Mouse (Mus musculus): ENCODE data around the gene Dmrta2. TPM values are rescaled to one million over a fixed set of nuclear protein-coding genes. Genes with fewer than 3 reads are reported as not detected.
A peak's percentile ranks its signal among the peaks of the same experiment; 100 is the strongest.

Dmrta2 gene
- total RNA-seq (2015) (not detected in 2 replicates), total RNA-seq (2017) (not detected in 2 replicates)

DNA sequence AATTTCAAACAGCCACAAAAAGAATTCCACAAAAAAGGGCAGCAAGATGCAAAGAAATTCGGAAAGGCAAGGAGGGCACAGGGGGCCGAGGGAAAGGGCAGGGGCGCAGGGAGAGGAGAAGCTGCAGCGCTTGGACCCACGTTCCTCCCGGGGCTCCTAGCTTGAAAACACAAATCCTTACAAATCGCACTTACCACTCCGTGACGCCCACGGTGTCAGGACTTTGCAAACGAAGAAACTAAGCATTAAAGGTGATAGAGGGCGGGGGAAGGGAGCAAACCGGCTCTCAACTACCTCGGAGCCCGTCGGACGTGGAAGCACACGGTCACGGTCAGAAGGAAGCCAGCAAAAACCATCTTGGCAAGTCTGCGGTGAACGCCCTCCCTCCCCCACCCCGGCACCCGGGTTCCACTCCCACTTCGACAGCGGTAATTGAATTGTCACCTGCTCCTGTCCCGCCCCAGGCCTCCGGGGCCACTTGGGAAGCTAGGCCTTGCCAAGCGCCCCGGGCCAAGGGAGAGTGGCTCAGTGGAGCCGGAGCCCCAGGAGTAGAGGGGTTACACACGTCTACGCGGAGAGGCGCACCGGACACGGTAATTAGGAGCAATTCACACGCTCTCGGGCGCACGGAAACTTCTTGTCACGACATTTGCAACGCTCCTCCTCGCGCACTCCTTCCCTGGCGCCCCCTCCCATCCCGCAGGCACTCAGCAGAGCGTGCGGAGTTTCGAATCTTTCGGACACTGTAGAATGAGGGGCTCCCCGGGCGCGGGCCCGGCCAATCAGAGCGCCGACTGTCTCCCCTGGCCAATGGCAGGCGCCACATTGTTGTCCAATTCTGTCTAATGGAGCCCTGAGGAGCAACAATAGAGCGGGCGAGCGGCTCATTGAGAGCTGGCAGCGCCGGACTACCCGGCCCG lies at the start of gene Dmrta2:
Dmrta2 (plus strand) TSS at position 906 of the 920 bp plus-strand sequence.
- no peak for ATAC-seq (replicated peaks; ENCODE audit: poor library complexity)

- no peak for ATAC-seq (replicated peaks; ENCODE audit: poor library complexity)
Observed at GRCm38 (mm10) chr4:109929058-109929457, 48.8 kb upstream of the Dmrta2 start.

GRCm38 (mm10) chr4:109930445-109930844 lies 47.4 kb upstream of the Dmrta2 start:
- peak; percentile 76 for ATAC-seq (replicated peaks; ENCODE audit: poor library complexity)

GRCm38 (mm10) chr4:109930935-109931334 lies 46.9 kb upstream of the Dmrta2 start:
- ATAC-seq (replicated peaks; ENCODE audit: poor library complexity): no peak

- ATAC-seq (replicated peaks; ENCODE audit: poor library complexity): peak; percentile 50; the same call in 1 of the 2 replicates
Observed at GRCm38 (mm10) chr4:109936557-109936956, 41.3 kb upstream of the Dmrta2 start.

DNA sequence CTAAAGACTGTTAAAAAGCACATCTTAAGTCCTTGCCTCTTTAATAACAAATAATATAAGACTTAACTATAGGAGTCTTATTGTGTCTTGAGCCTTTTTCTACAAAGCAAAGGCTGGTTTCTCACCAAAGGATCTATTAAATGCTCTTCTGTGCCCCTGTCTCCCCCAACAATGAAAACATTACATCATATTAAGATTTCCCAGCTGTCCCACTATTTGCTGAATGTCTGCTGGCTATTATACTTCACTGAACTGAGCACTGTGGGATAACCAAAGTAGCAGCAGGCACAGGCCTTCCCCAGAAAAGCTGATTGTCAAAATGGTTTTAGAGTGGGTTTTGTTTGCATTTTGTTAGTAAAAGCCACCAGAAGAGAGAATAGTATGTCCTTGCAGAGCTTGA lies 38.6 kb upstream of the Dmrta2 start:
- no peak for ATAC-seq (replicated peaks; ENCODE audit: poor library complexity)

DNA sequence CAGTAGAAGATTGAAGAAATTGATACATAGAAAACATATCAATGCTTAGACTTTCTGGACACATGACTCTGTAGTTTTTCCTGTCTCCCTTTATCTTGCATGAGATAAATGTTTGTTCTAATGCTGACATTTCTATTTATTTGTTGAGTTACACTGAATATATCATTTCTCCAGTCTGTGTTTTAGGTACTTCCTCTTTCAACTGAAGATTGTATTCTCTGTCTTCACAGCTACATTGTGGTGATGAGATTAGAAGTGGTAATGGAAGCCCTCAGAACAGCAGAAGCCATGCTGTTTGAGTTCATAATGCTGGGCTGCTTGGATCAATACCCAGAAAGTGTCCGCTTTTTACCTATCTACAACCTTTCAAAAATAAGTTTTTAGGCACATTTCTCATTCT lies 32.3 kb upstream of the Dmrta2 start:
- ATAC-seq (replicated peaks; ENCODE audit: poor library complexity): no peak

DNA sequence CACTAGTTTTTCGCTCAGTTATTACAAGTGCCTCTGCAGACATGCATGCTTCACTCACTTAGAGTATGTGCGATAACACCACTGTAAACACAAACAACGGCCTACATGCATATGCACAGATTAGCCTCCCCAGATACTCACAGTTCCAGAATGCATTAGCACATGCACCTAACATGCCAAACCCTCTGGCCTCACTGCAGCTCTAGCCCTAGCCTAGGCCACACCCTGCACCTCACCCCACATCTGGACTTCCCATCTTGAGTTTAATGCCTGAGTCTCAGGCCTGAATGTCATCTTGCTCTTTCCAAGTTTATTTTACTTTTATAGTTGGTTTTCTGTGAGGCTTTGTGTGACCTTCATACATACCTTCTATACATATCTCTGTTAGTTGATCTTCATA lies 28.5 kb upstream of the Dmrta2 start:
- peak; percentile 66 for ATAC-seq (replicated peaks; ENCODE audit: poor library complexity)

GRCm38 (mm10) chr4:109953509-109953908 lies 24.3 kb upstream of the Dmrta2 start:
- ATAC-seq (replicated peaks; ENCODE audit: poor library complexity): peak; percentile 67

- ATAC-seq (replicated peaks; ENCODE audit: poor library complexity): no peak
Observed at GRCm38 (mm10) chr4:109960201-109960935, 17.5 kb upstream of the Dmrta2 start.

- ATAC-seq (replicated peaks; ENCODE audit: poor library complexity): peak; percentile 71
Observed at GRCm38 (mm10) chr4:109963570-109964279, 14.1 kb upstream of the Dmrta2 start.

GRCm38 (mm10) chr4:109969561-109969960 lies 8.3 kb upstream of the Dmrta2 start:
- no peak for ATAC-seq (replicated peaks; ENCODE audit: poor library complexity)

DNA sequence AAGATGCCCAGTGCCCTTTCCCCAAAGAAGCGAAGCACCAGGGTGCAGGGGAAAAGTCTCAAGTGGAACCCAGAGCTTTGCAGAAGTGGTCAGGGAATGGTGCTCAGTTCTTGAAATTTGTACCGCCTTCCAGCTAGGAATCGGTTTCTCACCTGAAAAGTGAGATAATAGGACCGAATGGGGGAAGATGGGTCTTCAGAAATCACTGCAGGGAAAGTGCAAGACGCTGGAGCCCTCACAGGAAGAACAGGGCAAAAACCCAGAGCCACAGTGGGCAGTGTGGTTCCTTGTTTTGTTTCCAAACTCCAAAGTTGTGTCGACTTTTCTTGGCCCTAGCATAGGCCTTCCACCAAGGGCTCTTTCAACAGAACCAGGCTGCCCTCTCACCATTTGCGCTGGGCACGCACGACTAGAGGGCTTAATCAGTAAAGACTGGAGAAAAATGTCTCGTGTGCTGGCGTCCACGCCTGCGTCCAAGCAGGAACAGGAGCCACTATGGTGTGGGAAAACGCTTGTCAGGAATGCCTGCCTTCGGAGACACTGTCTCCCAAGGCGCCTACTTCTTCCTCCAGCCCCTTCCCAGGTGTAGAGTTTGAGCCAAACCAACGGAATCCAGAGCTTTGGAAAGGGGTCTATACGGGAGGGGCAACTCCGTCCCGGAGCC lies 3.7 kb upstream of the Dmrta2 start:
- no peak for ATAC-seq (replicated peaks; ENCODE audit: poor library complexity)

DNA sequence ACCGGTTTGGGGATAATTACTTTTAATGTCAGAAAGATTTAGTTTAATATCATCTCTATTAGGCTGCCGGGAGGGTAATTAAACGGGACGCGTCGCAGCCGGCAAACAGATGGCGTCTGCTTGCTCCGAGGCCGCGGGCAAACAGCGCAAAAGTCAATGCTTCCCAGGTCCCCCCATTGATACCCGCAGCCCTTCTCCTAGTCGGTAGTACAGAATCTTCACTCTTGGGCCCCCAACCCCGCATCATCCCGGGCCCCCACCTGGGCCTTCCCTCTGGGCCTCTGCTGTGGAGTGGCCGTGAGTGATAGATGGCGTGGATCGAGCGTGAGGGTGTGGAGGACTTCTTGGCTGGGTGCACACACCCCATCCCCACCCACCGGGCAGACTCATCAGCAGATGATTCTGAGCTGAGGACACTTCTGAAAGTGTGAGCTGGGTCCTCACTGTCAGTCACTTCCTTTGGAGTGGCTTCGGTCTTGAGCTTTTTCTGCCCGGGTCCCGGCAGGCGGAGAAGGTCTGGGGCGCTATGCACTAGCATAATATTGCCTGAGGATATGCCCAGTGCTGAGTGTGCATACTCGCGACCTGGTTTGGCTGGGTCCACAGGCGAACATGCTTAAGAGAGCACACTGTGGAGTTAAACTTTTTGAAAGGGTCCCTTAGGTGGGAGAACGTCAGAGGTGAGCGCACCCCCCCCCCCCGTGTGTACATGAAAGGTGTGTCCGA lies 3.0 kb upstream of the Dmrta2 start:
- ATAC-seq (replicated peaks; ENCODE audit: poor library complexity): 0 out of 2 replicates have a peak, but pooled peaks have one; percentile 15

DNA sequence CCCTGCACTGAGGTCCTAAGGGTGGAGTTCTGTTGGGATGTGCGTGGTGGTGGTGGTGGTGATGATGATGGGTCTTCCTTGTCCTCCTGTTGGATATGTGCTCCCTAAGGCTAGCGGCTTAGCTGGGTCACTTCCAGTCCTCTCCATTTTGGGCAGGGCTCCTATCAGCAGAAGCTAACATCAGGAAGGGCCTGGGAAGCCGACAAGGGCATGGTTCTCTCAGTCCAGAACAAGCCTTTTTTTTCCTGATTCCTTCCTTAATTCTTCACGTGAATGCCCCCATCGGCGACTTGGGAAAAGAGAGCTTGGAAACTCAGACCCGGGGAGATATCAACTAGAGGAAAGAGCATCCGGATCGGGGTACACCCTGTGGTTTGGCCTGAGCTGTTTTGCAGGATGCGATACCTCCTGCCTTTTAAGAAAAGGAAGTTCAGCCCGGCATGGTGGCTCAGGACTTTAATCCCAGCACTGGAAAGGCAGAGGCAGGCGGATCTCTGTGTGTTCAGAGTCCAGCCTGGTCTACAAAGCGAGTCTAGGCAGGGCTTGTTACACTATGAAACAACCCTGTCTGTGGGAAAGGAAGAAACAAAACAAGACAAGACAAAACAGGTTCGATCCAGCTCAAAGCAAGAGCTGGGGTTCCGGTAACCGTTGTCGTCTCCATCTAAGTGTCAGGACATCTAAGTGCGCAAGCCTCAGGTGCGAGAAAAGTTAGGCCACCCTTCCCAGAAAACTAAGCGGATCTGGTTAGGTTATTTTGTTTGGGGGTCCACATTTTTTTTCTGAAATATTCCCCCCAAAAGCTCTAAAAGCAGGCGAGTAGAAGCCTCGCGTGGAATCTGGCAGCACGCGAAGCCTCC lies 2.2 kb upstream of the Dmrta2 start:
- ATAC-seq (replicated peaks; ENCODE audit: poor library complexity): no peak

DNA sequence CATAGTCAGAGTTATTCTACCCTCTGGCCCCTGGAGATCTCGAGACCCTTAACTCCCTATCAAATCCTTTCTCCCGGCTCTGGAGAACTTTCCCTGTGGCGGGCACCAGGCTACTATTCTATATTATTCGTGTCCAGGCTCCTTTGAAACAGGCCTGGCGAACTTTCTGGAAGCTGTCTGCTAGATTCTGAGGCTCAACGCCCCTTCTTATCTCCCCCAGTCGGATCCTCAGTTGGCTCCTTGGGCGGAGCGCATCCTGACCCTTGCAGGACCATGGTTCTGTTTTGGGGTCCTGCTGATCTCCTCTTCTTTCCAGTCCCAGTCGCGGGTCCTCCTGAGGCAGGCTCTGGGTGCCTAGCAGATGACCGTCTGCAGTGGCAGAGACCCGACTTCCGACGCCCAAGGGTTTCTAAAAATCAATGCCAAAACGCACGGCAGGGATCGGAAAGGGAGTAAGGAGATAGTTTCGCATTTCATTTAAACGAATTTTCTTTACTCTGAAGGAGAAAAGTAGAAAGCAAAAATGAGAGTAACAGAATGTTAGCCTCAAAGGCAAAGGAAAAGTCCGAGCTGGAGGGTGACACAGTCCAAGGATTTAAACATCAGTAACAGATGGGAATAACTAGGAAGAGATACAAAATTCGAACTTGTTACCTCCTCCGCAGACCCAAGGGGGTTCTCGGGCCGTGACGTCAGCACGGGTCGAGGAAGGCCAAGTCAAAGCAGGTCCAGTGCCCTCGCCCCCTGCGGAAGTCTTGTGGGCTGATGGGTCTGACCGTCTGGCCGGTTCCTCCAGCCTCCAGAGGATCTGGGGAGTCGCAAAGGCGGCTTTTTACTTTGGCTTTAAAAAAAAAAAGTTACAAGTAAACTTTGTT lies 1.3 kb upstream of the Dmrta2 start:
- no peak for ATAC-seq (replicated peaks; ENCODE audit: poor library complexity)

DNA sequence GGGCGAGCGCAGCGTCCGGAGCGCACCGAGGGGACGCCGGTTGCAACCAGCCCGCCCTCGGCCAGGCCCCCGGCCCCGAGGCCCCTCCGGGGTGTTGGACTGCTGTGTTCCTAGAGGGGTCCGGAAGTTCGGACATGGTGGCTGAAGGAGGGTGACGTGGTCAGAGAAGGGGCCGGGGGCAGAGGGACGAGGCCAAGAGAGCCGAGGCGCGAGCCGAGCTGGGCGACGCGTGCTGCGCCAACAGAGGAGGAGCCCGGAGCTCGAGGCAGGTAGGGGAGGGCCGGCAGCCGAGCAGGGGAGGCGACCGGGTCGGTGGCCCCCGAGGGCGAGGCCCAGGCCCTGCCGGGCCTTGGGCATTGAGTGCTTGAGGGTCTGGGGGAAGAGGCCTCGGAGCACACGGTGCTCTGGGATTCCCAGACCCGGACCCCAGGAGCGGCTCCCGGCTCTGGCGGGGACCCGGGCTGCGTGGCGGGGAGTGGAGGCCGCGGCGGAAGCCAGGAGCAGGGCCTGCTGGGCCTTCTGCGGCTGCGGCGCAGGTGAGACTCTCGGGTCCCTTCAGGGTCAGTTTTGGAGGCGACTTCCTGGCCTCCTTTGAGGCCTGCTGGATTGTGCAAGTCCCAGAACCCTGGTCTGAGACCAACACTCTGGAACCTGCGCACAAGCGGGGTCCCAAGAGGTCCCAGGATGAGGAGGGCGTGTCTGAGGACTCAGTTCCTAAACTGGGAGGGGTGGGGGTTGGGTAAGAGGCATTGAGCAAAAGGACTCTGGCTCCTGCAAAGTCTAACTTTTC lies 410 bp downstream of the Dmrta2 start:
- no peak for ATAC-seq (replicated peaks; ENCODE audit: poor library complexity)

Data from megakaryocyte progenitor cell, adult 5-6 weeks (primary cell).